Mouse (Mus musculus) inflammation-experienced regulatory T-cells, adult 6 months (primary cell): Measurements from ENCODE around the gene 4930507D05Rik. TPM values are rescaled to one million over a fixed set of nuclear protein-coding genes. Genes with fewer than 3 reads are reported as not detected.
"Not testable (repeated sequence)": the region's sequence is repeated elsewhere in the genome, so short reads cannot be mapped to it uniquely, and the experiment has no call there.

ENCODE experiments used
- ATAC-seq: one replicate; pipeline ENCODE4 v1.8.0; 2017
- polyA plus RNA-seq, 3 experiments: library from polyadenylated mRNA; unstranded; fragments of 100-300 nt; shearing (Covaris generic); gene quantifications; one replicate each; pipeline ENCODE4 v1.2.1; 2017

The 4930507D05Rik gene
- polyA plus RNA-seq, 3 experiments from 2014 or later, result not detected

- ATAC-seq, result no peak
Measured at GRCm38 (mm10) chr10:62481108-62481852, 32.0 kb downstream of the 4930507D05Rik start.

- peak; percentile 11 for ATAC-seq
Measured at GRCm38 (mm10) chr10:62485878-62486582, 36.7 kb downstream of the 4930507D05Rik start.

DNA sequence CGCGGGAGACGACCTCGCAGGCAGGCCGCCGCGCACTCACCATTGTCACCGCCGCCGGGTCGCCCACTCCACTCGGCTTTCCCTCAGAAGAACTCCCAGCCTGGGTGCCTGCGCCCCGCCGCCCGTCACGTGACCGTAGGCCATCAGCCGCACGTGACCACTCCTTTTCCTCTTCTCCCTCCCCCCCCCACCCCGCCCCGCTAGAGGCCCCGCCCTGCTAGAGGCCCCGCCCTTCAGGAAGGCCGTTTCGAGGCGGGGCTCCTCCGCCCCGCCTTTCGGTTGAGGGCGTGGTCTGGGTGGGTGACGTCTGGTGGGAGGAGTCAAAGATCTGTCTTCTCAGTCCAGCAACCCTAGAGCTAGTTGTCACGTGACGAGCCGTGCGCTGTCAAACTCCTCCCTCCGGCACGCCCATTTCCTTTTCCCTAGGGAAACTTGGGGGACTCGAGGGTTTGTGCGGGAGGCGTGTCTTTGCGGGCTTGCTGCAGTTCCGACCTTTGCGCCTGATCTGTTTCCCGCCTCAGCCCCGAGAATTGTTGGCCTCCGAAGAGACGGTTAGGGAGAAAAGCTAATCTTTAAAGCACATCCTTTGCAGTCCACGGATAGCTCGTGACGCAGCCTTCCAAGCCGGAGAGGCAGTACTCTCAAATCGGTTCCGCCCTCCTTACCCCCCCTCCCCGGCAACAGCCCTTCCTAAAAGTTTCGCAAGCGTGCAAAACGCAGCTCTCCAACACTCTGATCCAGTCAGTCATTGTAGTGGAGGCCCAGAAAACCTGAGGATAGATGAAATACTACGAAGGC lies 37.5 kb downstream of the 4930507D05Rik start, which contains the start of gene Vps26a:
Vps26a (minus strand) TSS at position 188 of the 798 bp plus-strand sequence.
- peak; percentile 82 for ATAC-seq

- no peak for ATAC-seq
Measured at GRCm38 (mm10) chr10:62488266-62488665, 39.0 kb downstream of the 4930507D05Rik start.

- ATAC-seq, result not testable (repeated sequence)
Measured at GRCm38 (mm10) chr10:62491681-62492080, 42.4 kb downstream of the 4930507D05Rik start.

- ATAC-seq, result peak; percentile 75
Measured at GRCm38 (mm10) chr10:62500088-62500915, 51.0 kb downstream of the 4930507D05Rik start.

Other genes starting within 250 kb of the 4930507D05Rik start
- gene Tspan15, start 218.2 kb upstream of the 4930507D05Rik start, polyA plus RNA-seq, result not detected
- gene Tacr2, start 197.1 kb upstream of the 4930507D05Rik start, polyA plus RNA-seq, result not detected
- 100 to 1,000 TPM in 1 of 3 experiments, 10 to 100 TPM in 2; 64.3 to 101 (median 74.8) TPM for gene Hk1, start 69.6 kb upstream of the 4930507D05Rik start, polyA plus RNA-seq
- not detected for gene Hkdc1, start 27.0 kb upstream of the 4930507D05Rik start, polyA plus RNA-seq
- gene Supv3l1, start 249 bp downstream of the 4930507D05Rik start, polyA plus RNA-seq, result 10 to 100 TPM in 2 of 3 experiments, 1 to 10 TPM in 1; 5.9 to 15.5 (median 10.5) TPM
- 10 to 100 TPM; 62.7 to 69.9 (median 69.4) TPM for gene Vps26a, start 37.3 kb downstream of the 4930507D05Rik start, polyA plus RNA-seq
- 1,000 to 10,000 TPM; 1,485 to 2,247 (median 1,910) TPM for gene Srgn, start 78.0 kb downstream of the 4930507D05Rik start, polyA plus RNA-seq
- gene Kif1bp, start 129.0 kb downstream of the 4930507D05Rik start, polyA plus RNA-seq, result 1 to 10 TPM; 4.1 to 8.7 (median 5.0) TPM
- 10 to 100 TPM; 51.4 to 60.7 (median 54.9) TPM for gene Ddx21, start 152.8 kb downstream of the 4930507D05Rik start, polyA plus RNA-seq
- gene Ddx50, start 201.7 kb downstream of the 4930507D05Rik start, polyA plus RNA-seq, result 100 to 1,000 TPM in 2 of 3 experiments, 10 to 100 TPM in 1; 94.3 to 115 (median 103) TPM